Mouse (Mus musculus): ENCODE data around the gene Veph1. TPM values are rescaled to one million over a fixed set of nuclear protein-coding genes. Genes with fewer than 3 reads are reported as not detected.

Veph1 gene
- polyA plus RNA-seq, 1 experiment from 2014 or later, result 6.6 TPM

GRCm38 (mm10) chr3:66024220-66024792 is 272.3 kb downstream of the Veph1 start:
- Histone ChIP-seq H3K27ac (ENCODE audit: low read length) (no peak overlapping the region), H3K4me1 (replicated peaks; ENCODE audit: control insufficient read depth, insufficient read depth, low read length) (no peaks in the 10 kb centered on the region), H3K36me3 (ENCODE audit: control insufficient read depth, insufficient read depth, low read length) (no peaks in the 10 kb centered on the region), H3K9me3 (ENCODE audit: control insufficient read depth, low read length) (no peaks in the 10 kb centered on the region), H3K9ac (ENCODE audit: low read length) (no peak overlapping the region), H3K27me3 (ENCODE audit: control insufficient read depth, insufficient read depth, low read depth, low read length) (no peaks in the 10 kb centered on the region), H3K4me2 (ENCODE audit: low read depth, low read length) (no peak overlapping the region), H3K4me3 (ENCODE audit: low read length) (no peak overlapping the region)
- WGBS, result 39% methylated on average over 5 of the region's 5 CpGs
- no peak for ATAC-seq (ENCODE audit: low read depth)

- Histone ChIP-seq H3K4me2 (ENCODE audit: low read depth, low read length) (no peak overlapping the region), H3K27me3 (ENCODE audit: control insufficient read depth, insufficient read depth, low read depth, low read length) (no peaks in the 10 kb centered on the region), H3K4me3 (ENCODE audit: low read length) (no peak overlapping the region), H3K9ac (ENCODE audit: low read length) (no peak overlapping the region), H3K9me3 (ENCODE audit: control insufficient read depth, low read length) (no peaks in the 10 kb centered on the region), H3K27ac (ENCODE audit: low read length) (no peak overlapping the region), H3K4me1 (replicated peaks; ENCODE audit: control insufficient read depth, insufficient read depth, low read length) (no peaks in the 10 kb centered on the region), H3K36me3 (ENCODE audit: control insufficient read depth, insufficient read depth, low read length) (no peaks in the 10 kb centered on the region)
- ATAC-seq (ENCODE audit: low read depth), result no peak
- 79% methylated on average over 5 of the region's 5 CpGs for WGBS
These were observed 277.5 kb downstream of the Veph1 start for GRCm38 (mm10) chr3:66019171-66019570.

- Histone ChIP-seq H3K4me1 (replicated peaks; ENCODE audit: control insufficient read depth, insufficient read depth, low read length) (no peaks in the 10 kb centered on the region), H3K9me3 (ENCODE audit: control insufficient read depth, low read length) (no peaks in the 10 kb centered on the region), H3K27me3 (ENCODE audit: control insufficient read depth, insufficient read depth, low read depth, low read length) (no peaks in the 10 kb centered on the region), H3K27ac (ENCODE audit: low read length) (no peak overlapping the region), H3K4me3 (ENCODE audit: low read length) (no peak overlapping the region), H3K36me3 (ENCODE audit: control insufficient read depth, insufficient read depth, low read length) (no peaks in the 10 kb centered on the region), H3K9ac (ENCODE audit: low read length) (no peak overlapping the region), H3K4me2 (ENCODE audit: low read depth, low read length) (no peak overlapping the region)
- 74% methylated on average over 3 of the region's 3 CpGs for WGBS
- no peak for ATAC-seq (ENCODE audit: low read depth)
These were observed 288.8 kb downstream of the Veph1 start for GRCm38 (mm10) chr3:66007632-66008401.

- Histone ChIP-seq H3K36me3 (ENCODE audit: control insufficient read depth, insufficient read depth, low read length) (no peaks in the 10 kb centered on the region), H3K4me1 (replicated peaks; ENCODE audit: control insufficient read depth, insufficient read depth, low read length) (no peaks in the 10 kb centered on the region), H3K4me2 (ENCODE audit: low read depth, low read length) (no peak overlapping the region), H3K9me3 (ENCODE audit: control insufficient read depth, low read length) (no peaks in the 10 kb centered on the region), H3K27me3 (ENCODE audit: control insufficient read depth, insufficient read depth, low read depth, low read length) (no peaks in the 10 kb centered on the region), H3K27ac (ENCODE audit: low read length) (no peak overlapping the region), H3K4me3 (ENCODE audit: low read length) (no peak overlapping the region), H3K9ac (ENCODE audit: low read length) (no peak overlapping the region)
- ATAC-seq (ENCODE audit: low read depth), result no peak
- 70% methylated on average over 4 of the region's 4 CpGs for WGBS
These were observed 291.6 kb downstream of the Veph1 start for GRCm38 (mm10) chr3:66004989-66005388.

- ATAC-seq (ENCODE audit: low read depth), result no peak
- Histone ChIP-seq H3K9ac (ENCODE audit: low read length) (no peak overlapping the region), H3K4me2 (ENCODE audit: low read depth, low read length) (no peak overlapping the region), H3K27me3 (ENCODE audit: control insufficient read depth, insufficient read depth, low read depth, low read length) (no peaks in the 10 kb centered on the region), H3K9me3 (ENCODE audit: control insufficient read depth, low read length) (no peaks in the 10 kb centered on the region), H3K36me3 (ENCODE audit: control insufficient read depth, insufficient read depth, low read length) (no peaks in the 10 kb centered on the region), H3K27ac (ENCODE audit: low read length) (no peak overlapping the region), H3K4me3 (ENCODE audit: low read length) (no peak overlapping the region), H3K4me1 (replicated peaks; ENCODE audit: control insufficient read depth, insufficient read depth, low read length) (no peaks in the 10 kb centered on the region)
- 61% methylated on average over 7 of the region's 7 CpGs for WGBS
These were observed 292.3 kb downstream of the Veph1 start for GRCm38 (mm10) chr3:66004220-66004951.

Other genes with a start within 250 kb of the Veph1 start
- gene Ptx3, start 76.9 kb downstream of the Veph1 start, polyA plus RNA-seq (2015; fragmentation: Nextera tagmentation; extraction: Ambion mirVana), result 2.0 and 2.8 TPM in 2 replicates